Mouse (Mus musculus) urinary bladder, postnatal 10 days (tissue): ENCODE measurements around the gene Zfp148.

ENCODE experiments used
- DNase-seq: peaks from one replicate; pipeline ENCODE4 v3.0.0; 2022; ENCODE audit warnings: low spot score

The Zfp148 gene

GRCm38 (mm10) chr16:33531184-33531583 lies 150.5 kb downstream of the Zfp148 start:
- DNase-seq = no peak

- no peak for DNase-seq
Observed at GRCm38 (mm10) chr16:33536456-33536855, 155.8 kb downstream of the Zfp148 start.

DNA sequence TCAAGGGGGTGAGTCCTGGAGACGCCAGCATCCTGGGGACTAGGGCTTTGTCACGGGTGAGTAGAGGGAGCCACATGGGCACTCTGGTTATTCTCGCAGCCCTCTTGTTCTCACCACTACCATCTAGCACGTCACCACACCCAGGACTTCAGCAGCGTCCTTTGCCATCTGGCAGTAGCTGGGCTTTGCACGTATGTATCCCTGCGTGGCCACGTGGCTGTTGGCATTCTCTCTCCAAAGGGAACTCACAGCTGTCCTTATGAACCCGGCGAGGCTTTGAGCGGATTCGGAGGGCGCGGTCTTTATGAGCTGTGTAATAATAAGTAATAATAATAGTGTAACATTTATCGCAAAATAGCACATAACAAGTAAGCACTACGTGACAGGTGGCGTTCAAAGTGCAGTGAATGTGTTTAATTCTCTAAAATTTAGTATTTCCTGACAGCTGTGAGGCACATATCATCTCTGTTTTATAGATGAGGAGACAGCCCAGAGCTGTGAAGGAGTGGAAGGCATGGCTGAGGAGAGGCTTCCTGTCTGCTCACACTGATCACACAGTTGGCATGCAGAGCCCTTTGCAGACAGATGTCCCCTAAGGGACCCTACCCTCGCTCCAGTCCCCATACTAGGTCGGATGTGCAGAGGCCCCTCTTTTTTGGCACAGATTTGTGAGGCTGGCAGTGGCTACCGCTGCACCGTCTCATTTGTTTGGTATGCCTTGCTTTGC lies 157.0 kb downstream of the Zfp148 start:
- DNase-seq = no peak

DNA sequence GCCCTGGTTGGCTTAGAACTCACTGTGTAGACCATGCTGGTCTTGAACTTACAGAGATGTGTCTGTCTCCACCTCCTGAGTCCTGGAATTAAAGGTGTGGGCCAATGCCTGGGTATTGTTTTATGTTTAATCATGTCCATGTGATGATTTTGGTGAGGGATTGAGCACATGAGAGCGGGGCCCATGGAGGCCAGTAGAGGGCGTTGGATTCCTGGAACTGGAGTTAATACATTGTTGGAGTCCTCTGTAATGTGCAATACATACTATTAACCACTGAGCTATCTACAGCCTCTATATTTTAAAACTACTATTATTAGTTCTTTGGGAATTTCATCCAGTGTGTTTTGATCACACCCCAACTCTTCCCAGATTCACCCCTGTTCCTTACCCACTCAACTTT lies 163.7 kb downstream of the Zfp148 start:
- no peak for DNase-seq

GRCm38 (mm10) chr16:33545530-33545929 lies 164.9 kb downstream of the Zfp148 start:
- no peak for DNase-seq

GRCm38 (mm10) chr16:33553689-33554342 lies 173.2 kb downstream of the Zfp148 start:
- DNase-seq = no peak
